Mouse (Mus musculus) intestine, postnatal 0 days (tissue): Measurements from ENCODE around the gene Gm3327. TPM values are rescaled to one million over a fixed set of nuclear protein-coding genes. Genes with fewer than 3 reads are reported as not detected.
"Not testable (repeated sequence)": the region's sequence is repeated elsewhere in the genome, so short reads cannot be mapped to it uniquely, and the experiment has no call there.

Experiments
- ATAC-seq: fragments of 200-750 bp; cut with Nextera tagmentation; 2 replicates; pipeline ENCODE4 v1.8.0; 2017; ENCODE audit warnings: mild to moderate bottlenecking, moderate TSS enrichment, moderate library complexity
- H3K27ac ChIP-seq: fragments of 300-500 bp; sonication (generic); 2 replicates; pipeline ENCODE4 v1.5.1; 2014; ENCODE audit warnings: mild to moderate bottlenecking, low read depth, low read length, moderate library complexity
- H3K27me3 ChIP-seq: fragments of 300-500 bp; sonication (generic); replicated peaks from 2 replicates; pipeline ENCODE4 v1.6.1; 2014; ENCODE audit warnings: low read length, mixed read lengths; ENCODE audit not compliant: control insufficient read depth, insufficient read depth
- H3K36me3 ChIP-seq: fragments of 300-500 bp; sonication (generic); 2 replicates; pipeline ENCODE4 v1.6.1; 2014; ENCODE audit warnings: mild to moderate bottlenecking, moderate library complexity; ENCODE audit not compliant: control insufficient read depth, insufficient read depth
- H3K4me1 ChIP-seq: fragments of 300-500 bp; sonication (generic); replicated peaks from 2 replicates; pipeline ENCODE4 v1.6.1; 2014; ENCODE audit warnings: antibody characterized with exemption, low read length, mixed read lengths; ENCODE audit not compliant: control insufficient read depth, insufficient read depth
- H3K4me2 ChIP-seq: fragments of 300-500 bp; sonication (generic); replicated peaks from 2 replicates; pipeline ENCODE4 v1.6.1; 2014; ENCODE audit warnings: low read depth, mild to moderate bottlenecking, moderate library complexity
- H3K4me3 ChIP-seq: fragments of 300-500 bp; sonication (generic); 2 replicates; pipeline ENCODE4 v1.5.1; 2014; ENCODE audit warnings: low read depth, low read length
- H3K9ac ChIP-seq: fragments of 300-500 bp; sonication (generic); 2 replicates; pipeline ENCODE4 v1.6.1; 2014; ENCODE audit warnings: mild to moderate bottlenecking, low read depth, low read length
- H3K9me3 ChIP-seq: fragments of 300-500 bp; sonication (generic); 2 replicates; pipeline ENCODE4 v1.6.1; 2016; ENCODE audit warnings: mixed run types; ENCODE audit not compliant: control insufficient read depth
- WGBS: fragments of 180-500 bp; shearing (Covaris S2); extraction: QIAGEN DNeasy Blood & Tissue Kit; methylation state at CpG from one replicate; pipeline ENCODE4 v1.1.7; 2014; 5-methylcytosine and 5-hydroxymethylcytosine counted together
- polyA plus RNA-seq: library from polyadenylated mRNA; unstranded; fragments of >200 nt; fragmentation: Nextera tagmentation; extraction: Ambion mirVana; gene quantifications from 2 replicates; pipeline ENCODE4 v1.2.1, GENCODE M21; 2015

The Gm3327 gene
- not detected in 2 replicates for polyA plus RNA-seq

DNA sequence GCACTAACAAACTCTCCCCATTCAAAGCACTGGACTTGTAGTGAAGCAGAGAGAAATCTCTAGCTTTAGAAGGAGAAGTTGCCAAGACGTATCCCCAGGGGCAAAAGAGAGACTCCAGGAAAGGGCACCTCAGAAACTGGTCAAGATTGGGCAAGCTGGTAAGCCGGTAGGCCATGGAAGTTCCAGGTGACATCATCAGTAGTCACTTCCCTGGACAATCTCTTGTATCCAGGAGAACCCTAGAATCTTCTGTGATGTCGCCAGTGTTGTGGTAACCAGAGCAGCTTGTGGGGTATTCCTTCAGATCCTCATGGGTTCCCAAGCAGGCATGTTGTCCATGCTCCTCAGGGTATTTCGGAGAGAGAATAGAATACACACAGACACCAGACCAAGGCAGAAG is at the start of gene Gm3327:
TSS of gene Gm3327 (plus strand) at position 301 of the 400 bp plus-strand sequence.
- not testable (repeated sequence) for ATAC-seq, H3K27me3 ChIP-seq, H3K4me2 ChIP-seq, H3K9me3 ChIP-seq, H3K9ac ChIP-seq, H3K4me3 ChIP-seq, H3K4me1 ChIP-seq, H3K36me3 ChIP-seq, H3K27ac ChIP-seq
- WGBS = 80% methylated on average over 3 of the region's 4 CpGs

- not testable (repeated sequence) for H3K9ac ChIP-seq, H3K27ac ChIP-seq, H3K36me3 ChIP-seq, H3K4me2 ChIP-seq, H3K9me3 ChIP-seq, H3K4me3 ChIP-seq, H3K27me3 ChIP-seq, H3K4me1 ChIP-seq
- WGBS = 46% methylated on average over 5 of the region's 5 CpGs
- ATAC-seq = peak; percentile 38; the same call in 1 of the 2 replicates
Observed at GRCm38 (mm10) chr14:44077785-44078341, 45.8 kb upstream of the Gm3327 start.

DNA sequence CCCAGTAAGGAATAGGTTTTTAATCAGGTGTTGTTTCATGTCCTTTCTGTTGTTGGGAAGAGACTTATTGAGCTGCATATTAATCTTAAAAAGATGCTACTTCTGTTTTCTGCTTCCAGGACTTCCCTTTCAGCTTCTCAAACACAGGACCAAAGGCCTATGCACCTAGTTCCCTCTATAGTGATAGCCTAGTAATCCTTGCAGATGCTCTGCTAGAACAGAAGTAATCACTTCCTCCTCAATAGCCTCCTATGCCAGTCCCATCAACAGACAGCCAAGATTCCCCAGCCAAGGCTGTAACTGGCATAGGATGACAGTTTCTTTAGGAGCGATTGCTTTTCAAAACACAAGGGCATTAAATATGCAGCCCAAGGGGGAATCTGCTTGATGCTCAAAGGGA is 37.1 kb upstream of the Gm3327 start:
- not testable (repeated sequence) for H3K27ac ChIP-seq, ATAC-seq, H3K9me3 ChIP-seq, H3K27me3 ChIP-seq, H3K36me3 ChIP-seq, H3K4me2 ChIP-seq, H3K9ac ChIP-seq, H3K4me3 ChIP-seq, H3K4me1 ChIP-seq
- WGBS = 88% methylated on average over 1 of the region's 1 CpGs

DNA sequence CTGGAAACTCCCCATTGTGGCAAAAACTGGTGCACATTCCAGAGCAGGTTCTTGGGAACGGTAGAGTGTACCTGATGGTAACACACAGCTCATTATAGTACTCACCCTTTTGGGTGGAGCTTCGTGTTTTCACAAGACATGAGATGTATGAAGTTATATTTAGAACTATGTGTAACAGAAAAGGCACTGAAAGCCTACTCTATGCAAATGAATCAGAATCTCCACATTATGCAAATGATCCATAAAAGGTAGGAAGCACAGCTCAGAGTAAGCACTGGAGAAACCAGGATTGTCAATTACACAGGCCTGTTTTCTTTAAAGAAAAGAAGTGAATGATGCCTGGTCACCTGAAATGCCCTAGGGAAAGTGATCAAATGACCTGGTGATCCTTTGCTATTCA is 36.1 kb upstream of the Gm3327 start:
- not testable (repeated sequence) for H3K9ac ChIP-seq
- WGBS = 63% methylated on average over 2 of the region's 2 CpGs

DNA sequence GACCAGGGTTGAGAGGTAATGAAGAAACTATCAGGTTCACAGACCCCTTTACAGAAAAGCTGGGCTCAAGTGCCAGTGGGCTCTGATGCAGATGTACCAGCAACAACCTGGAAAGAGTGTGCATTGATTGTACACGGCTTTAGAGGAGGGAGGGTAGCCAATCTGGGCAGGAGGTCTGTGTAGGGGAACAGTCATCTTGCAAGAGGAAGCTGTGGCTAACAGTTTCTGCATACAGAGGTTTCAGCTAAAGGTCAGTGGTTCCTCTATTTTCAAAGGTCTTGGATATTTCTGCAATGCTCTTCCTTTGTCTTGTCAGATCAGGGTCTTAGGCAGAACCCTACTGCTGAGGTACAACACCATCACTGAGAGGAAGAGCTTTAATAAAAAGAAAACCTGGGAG is 32.1 kb upstream of the Gm3327 start:
- not testable (repeated sequence) for H3K4me2 ChIP-seq, H3K27me3 ChIP-seq, H3K4me3 ChIP-seq, H3K4me1 ChIP-seq, H3K27ac ChIP-seq, H3K9me3 ChIP-seq, H3K9ac ChIP-seq, ATAC-seq, H3K36me3 ChIP-seq
- 63% methylated on average over 1 of the region's 1 CpGs for WGBS

More for the DNA sequence above, 36.1 kb upstream of the Gm3327 start:
- H3K4me3 ChIP-seq, H3K36me3 ChIP-seq, H3K27me3 ChIP-seq, H3K9me3 ChIP-seq, H3K27ac ChIP-seq, ATAC-seq, H3K4me2 ChIP-seq, H3K4me1 ChIP-seq: not testable (repeated sequence)

GRCm38 (mm10) chr14:44094445-44094844 is 29.2 kb upstream of the Gm3327 start:
- not testable (repeated sequence) for H3K27ac ChIP-seq, H3K27me3 ChIP-seq, H3K4me1 ChIP-seq, H3K4me2 ChIP-seq, H3K36me3 ChIP-seq, H3K4me3 ChIP-seq, ATAC-seq, H3K9ac ChIP-seq, H3K9me3 ChIP-seq
- WGBS = 12% methylated on average over 5 of the region's 5 CpGs

GRCm38 (mm10) chr14:44100030-44100429 is 23.6 kb upstream of the Gm3327 start:
- H3K27me3 ChIP-seq, H3K27ac ChIP-seq, H3K4me1 ChIP-seq, H3K4me3 ChIP-seq, H3K36me3 ChIP-seq, H3K4me2 ChIP-seq, ATAC-seq, H3K9me3 ChIP-seq, H3K9ac ChIP-seq: not testable (repeated sequence)
- no CpG with 5 or more reads among the region's 1 CpGs for WGBS

GRCm38 (mm10) chr14:44102354-44102753 is 21.3 kb upstream of the Gm3327 start, which contains the start of gene Ear2:
Gene Ear2, plus strand, starts transcription at chr14:44102654.
- not testable (repeated sequence) for H3K4me2 ChIP-seq, H3K36me3 ChIP-seq, H3K4me3 ChIP-seq, ATAC-seq, H3K4me1 ChIP-seq, H3K27ac ChIP-seq, H3K9me3 ChIP-seq, H3K27me3 ChIP-seq, H3K9ac ChIP-seq
- 80% methylated on average over 2 of the region's 2 CpGs for WGBS
